Mouse (Mus musculus) adrenal gland, adult 2 months (tissue): ENCODE measurements around the gene Olfr787. TPM values are rescaled to one million over a fixed set of nuclear protein-coding genes. Genes with fewer than 3 reads are reported as not detected.

Source experiments
- DNase-seq: peaks from one replicate; pipeline ENCODE4 v3.0.0; 2021
- long read RNA-seq: library from polyadenylated mRNA; stranded (forward); transcript quantifications from one replicate; pipeline ENCODE4 v2.0.0, GENCODE M21; 2021
- polyA plus RNA-seq: library from polyadenylated mRNA; depleted of rRNA; stranded (reverse); fragments of >200 nt; gene quantifications from 2 replicates; pipeline ENCODE4 v1.2.3, GENCODE M21; 2012; rRNA removed
- total RNA-seq, 2 experiments: library from RNA; stranded (reverse); gene quantifications; 2 replicates each; pipeline ENCODE4 v1.2.3; 2021

Gene Olfr787
- total RNA-seq (not detected), polyA plus RNA-seq (not detected in 2 replicates)
- long read RNA-seq, result 0 reads

DNA sequence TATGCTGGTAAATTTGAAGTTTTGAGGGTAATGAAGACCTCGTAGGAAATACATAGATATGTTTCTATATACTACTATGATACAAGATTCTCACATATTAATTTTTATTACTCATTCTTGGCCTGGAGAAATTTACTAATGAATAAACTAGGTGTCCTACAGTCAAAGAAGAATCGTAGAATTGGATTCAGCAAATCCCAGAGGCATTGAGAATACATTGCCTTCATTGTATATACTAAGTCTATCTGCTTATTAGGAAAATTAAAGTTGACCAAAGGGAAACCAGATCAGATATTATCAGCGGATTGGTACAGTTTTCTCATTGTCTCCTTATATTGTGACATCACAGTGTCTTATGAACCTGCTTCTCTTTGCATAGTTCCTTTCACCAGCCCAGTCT, at the start of gene Olfr787:
Gene Olfr787 (plus strand): TSS at position 301 of the 400 bp plus-strand sequence.
- DNase-seq, result no peak

DNA sequence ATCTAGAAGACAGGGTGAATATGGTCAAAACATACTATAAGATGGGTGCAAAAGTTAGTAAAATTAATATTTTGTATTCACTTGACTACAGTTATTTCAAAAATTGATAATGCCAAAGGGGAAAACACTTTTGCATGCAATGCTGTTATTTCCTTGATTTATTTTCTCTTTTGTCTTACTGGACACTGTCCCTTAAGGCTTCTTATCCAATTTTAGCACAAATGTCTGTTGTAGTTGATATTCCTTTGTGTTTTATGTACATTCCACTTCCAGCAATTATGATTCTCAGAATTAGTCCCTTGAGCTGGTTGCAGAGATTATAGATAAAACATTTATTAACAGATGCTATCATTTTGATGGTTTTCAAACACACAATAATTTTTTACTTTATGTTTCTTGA, 34.7 kb upstream of the Olfr787 start, which contains the start of gene Olfr786:
Gene Olfr786 (plus strand): TSS at position 301 of the 400 bp plus-strand sequence.
- DNase-seq, result no peak

DNA sequence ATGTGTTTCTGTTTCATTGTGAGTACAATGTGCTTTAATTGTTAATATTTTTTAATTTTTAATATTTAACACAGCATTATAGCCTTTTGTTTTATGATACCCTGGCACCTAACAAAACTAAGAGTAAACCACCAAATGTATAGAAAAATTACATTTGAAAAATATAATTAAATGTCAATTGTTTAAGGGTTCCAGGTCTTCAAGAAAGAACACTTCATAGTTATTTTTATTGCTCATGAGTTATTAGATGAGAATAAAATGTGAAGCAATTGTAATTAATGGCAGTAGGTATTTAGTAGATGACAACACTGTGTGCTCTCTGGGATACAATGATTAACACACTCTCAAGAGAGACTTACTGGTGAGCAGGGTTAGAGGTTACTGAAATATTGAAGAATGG, 9.0 kb downstream of the Olfr787 start, which contains the start of gene Olfr788:
Gene Olfr788 (plus strand): TSS at position 301 of the 400 bp plus-strand sequence.
- no peak for DNase-seq

- no peak for DNase-seq
Observed at GRCm38 (mm10) chr10:129473256-129473655, 11.6 kb downstream of the Olfr787 start.

DNA sequence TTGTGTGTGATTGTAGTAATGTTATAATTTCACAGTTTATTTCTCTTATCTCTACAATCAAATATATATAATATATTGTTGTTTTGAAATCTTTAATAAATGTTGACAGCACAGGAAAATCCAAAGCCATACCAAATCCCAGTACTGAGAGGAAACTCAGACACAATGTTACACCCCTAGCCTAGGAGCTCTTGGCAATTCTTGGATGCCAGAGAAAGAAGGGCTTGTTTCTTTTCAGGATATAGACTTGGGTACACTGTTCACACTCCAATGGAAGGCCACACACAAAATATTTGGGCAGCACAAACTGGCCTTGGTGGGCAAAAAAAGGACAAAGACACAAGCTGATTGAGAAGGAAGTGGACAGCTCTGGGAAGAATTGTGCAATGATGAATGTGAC, 12.1 kb downstream of the Olfr787 start:
- no peak for DNase-seq

DNA sequence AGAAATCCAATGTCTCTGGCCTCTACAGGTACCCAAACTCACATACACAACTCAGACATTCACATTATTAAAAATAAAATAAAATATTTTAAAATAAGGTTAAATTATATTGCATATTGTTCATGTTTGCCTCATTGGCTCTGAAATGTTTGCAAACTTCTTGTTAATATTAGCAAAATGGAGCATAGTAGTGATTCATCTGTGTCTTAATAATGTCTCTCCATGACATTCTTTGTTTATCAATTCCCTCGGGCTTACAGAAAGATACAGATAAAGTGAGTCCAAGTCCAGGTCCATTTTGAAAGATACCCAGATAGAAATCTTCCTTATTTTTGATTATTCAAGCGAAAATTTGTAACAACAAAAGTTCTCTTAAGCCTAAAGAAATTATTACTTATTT, 22.8 kb downstream of the Olfr787 start, which contains the start of gene Olfr789:
Gene Olfr789 (plus strand): TSS at position 301 of the 400 bp plus-strand sequence.
- no peak for DNase-seq

- no peak for DNase-seq
Observed at GRCm38 (mm10) chr10:129490101-129490500, 28.4 kb downstream of the Olfr787 start.

GRCm38 (mm10) chr10:129498192-129498591, 36.5 kb downstream of the Olfr787 start, which contains the start of gene Olfr790:
Olfr790 (plus strand) TSS chr10:129498492.
- no peak for DNase-seq

Other genes with a start within 250 kb of the Olfr787 start
- not detected for gene Olfr774, start 225.7 kb upstream of the Olfr787 start, total RNA-seq
- not detected in 2 replicates for gene Olfr774, start 225.7 kb upstream of the Olfr787 start, polyA plus RNA-seq
- not detected for gene Olfr775, start 213.4 kb upstream of the Olfr787 start, total RNA-seq
- not detected in 2 replicates for gene Olfr775, start 213.4 kb upstream of the Olfr787 start, polyA plus RNA-seq
- gene Olfr776, start 202.7 kb upstream of the Olfr787 start, total RNA-seq, result not detected
- not detected in 2 replicates for gene Olfr776, start 202.7 kb upstream of the Olfr787 start, polyA plus RNA-seq
- gene Olfr777, start 190.4 kb upstream of the Olfr787 start, total RNA-seq, result not detected
- not detected in 2 replicates for gene Olfr777, start 190.4 kb upstream of the Olfr787 start, polyA plus RNA-seq
- gene Olfr780, start 143.7 kb upstream of the Olfr787 start, total RNA-seq, result not detected
- not detected in 2 replicates for gene Olfr780, start 143.7 kb upstream of the Olfr787 start, polyA plus RNA-seq
- gene Olfr781, start 133.0 kb upstream of the Olfr787 start, total RNA-seq, result not detected
- gene Olfr781, start 133.0 kb upstream of the Olfr787 start, polyA plus RNA-seq, result not detected in 2 replicates
- not detected for gene Olfr782, start 113.0 kb upstream of the Olfr787 start, total RNA-seq
- gene Olfr782, start 113.0 kb upstream of the Olfr787 start, polyA plus RNA-seq, result not detected in 2 replicates
- gene Olfr784, start 77.8 kb upstream of the Olfr787 start, total RNA-seq, result not detected
- not detected in 2 replicates for gene Olfr784, start 77.8 kb upstream of the Olfr787 start, polyA plus RNA-seq
- not detected for gene Olfr785, start 56.4 kb upstream of the Olfr787 start, total RNA-seq
- gene Olfr785, start 56.4 kb upstream of the Olfr787 start, polyA plus RNA-seq, result not detected in 2 replicates
- not detected for gene Olfr786, start 34.6 kb upstream of the Olfr787 start, total RNA-seq
- not detected in 2 replicates for gene Olfr786, start 34.6 kb upstream of the Olfr787 start, polyA plus RNA-seq
- not detected for gene Olfr788, start 9.1 kb downstream of the Olfr787 start, total RNA-seq
- gene Olfr788, start 9.1 kb downstream of the Olfr787 start, polyA plus RNA-seq, result not detected in 2 replicates
- gene Olfr789, start 22.9 kb downstream of the Olfr787 start, total RNA-seq, result not detected
- gene Olfr789, start 22.9 kb downstream of the Olfr787 start, polyA plus RNA-seq, result not detected in 2 replicates
- not detected for gene Olfr790, start 36.6 kb downstream of the Olfr787 start, total RNA-seq
- not detected in 2 replicates for gene Olfr790, start 36.6 kb downstream of the Olfr787 start, polyA plus RNA-seq
- not detected for gene Olfr791, start 59.9 kb downstream of the Olfr787 start, total RNA-seq
- gene Olfr791, start 59.9 kb downstream of the Olfr787 start, polyA plus RNA-seq, result not detected in 2 replicates
- gene Olfr792, start 77.3 kb downstream of the Olfr787 start, total RNA-seq, result not detected
- gene Olfr792, start 77.3 kb downstream of the Olfr787 start, polyA plus RNA-seq, result not detected in 2 replicates
- not detected for gene Olfr794, start 105.8 kb downstream of the Olfr787 start, total RNA-seq
- not detected in 2 replicates for gene Olfr794, start 105.8 kb downstream of the Olfr787 start, polyA plus RNA-seq
- not detected for gene Olfr796, start 150.7 kb downstream of the Olfr787 start, total RNA-seq
- not detected in 2 replicates for gene Olfr796, start 150.7 kb downstream of the Olfr787 start, polyA plus RNA-seq
- gene Olfr798, start 166.1 kb downstream of the Olfr787 start, total RNA-seq, result not detected
- gene Olfr798, start 166.1 kb downstream of the Olfr787 start, polyA plus RNA-seq, result not detected in 2 replicates
- gene Olfr799, start 175.6 kb downstream of the Olfr787 start, total RNA-seq, result not detected
- gene Olfr799, start 175.6 kb downstream of the Olfr787 start, polyA plus RNA-seq, result not detected in 2 replicates
- gene Olfr800, start 195.8 kb downstream of the Olfr787 start, total RNA-seq, result not detected
- not detected in 2 replicates for gene Olfr800, start 195.8 kb downstream of the Olfr787 start, polyA plus RNA-seq
- not detected for gene Olfr801, start 212.0 kb downstream of the Olfr787 start, total RNA-seq
- not detected in 2 replicates for gene Olfr801, start 212.0 kb downstream of the Olfr787 start, polyA plus RNA-seq
- not detected for gene Olfr802, start 226.3 kb downstream of the Olfr787 start, total RNA-seq
- gene Olfr802, start 226.3 kb downstream of the Olfr787 start, polyA plus RNA-seq, result not detected in 2 replicates
- not detected for gene Olfr803, start 232.4 kb downstream of the Olfr787 start, total RNA-seq
- not detected in 2 replicates for gene Olfr803, start 232.4 kb downstream of the Olfr787 start, polyA plus RNA-seq
- gene Olfr804, start 241.3 kb downstream of the Olfr787 start, total RNA-seq, result not detected
- gene Olfr804, start 241.3 kb downstream of the Olfr787 start, polyA plus RNA-seq, result not detected in 2 replicates